15 mouse cellular contexts compared by ENCODE assay signal in the genomic region with DNA sequence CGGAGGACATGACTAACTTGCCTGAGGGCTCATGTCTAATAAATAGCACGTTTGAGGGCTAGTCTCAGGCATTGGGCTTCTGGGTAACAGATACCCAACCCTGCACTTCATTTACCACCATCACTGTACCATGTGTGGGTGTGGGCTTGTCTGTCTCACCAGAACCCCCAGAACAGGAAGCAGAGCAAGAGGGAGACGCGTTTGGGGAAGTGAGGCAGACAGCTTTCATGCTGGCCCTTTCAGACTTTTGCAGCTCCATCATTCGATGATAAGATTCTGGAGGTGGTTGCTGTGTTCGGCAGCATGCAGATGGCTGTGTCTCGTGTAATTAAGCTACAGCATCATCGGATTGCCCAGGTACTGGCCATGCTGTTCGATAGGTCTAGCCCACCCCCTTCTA.
DNase-seq lines count a peak whose midpoint lies in the region; ATAC-seq and TF ChIP-seq lines count a peak whose summit lies in the region.
"Had no signal": no experiment of that assay in that cellular context is flagged by ENCODE, and none has a peak within 500 bp of the region (broad histone marks: within the 10 kb centered on the region; RNA-seq: fewer than 3 reads in every experiment).

No protein-coding gene starts in this region.

- WGBS in spleen, adult 2 months, result 33% methylated on average over 9 of the region's 9 CpGs

- TF ChIP-seq POLR2A in spleen, adult 2 months (IDR thresholded peaks at IDR 0.05; ENCODE audit: low read depth, low read length), result no peak

- peak; percentile 50 for ATAC-seq in G1E (ENCODE audit: extremely low read depth, insufficient number of reproducible peaks, low FRiP score, poor library complexity, severe bottlenecking)
- peak; percentile 81 for ATAC-seq in granulocyte monocyte progenitor cell, adult 5-6 weeks (replicated peaks; ENCODE audit: poor library complexity, severe bottlenecking)
- ATAC-seq: forebrain, embryonic 15.5 days; lung, postnatal 0 days had no signal

- H3K36me3 ChIP-seq in spleen, adult 2 months (ENCODE audit: control insufficient read depth, insufficient read depth, low read length), result peaks cover 56% of the 10 kb centered on the region
- peaks cover 98% of the 10 kb centered on the region for H3K36me3 ChIP-seq in G1E (replicated peaks)

- no peak overlapping the region for H3K4me3 ChIP-seq in spleen, adult 2 months (ENCODE audit: extremely low read depth, insufficient read depth, insufficient read length)
- H3K4me3 ChIP-seq in G1E (ENCODE audit: low read depth, low read length), result no peak overlapping the region
- H3K4me3 ChIP-seq: forebrain, embryonic 15.5 days; hindbrain, embryonic 15.5 days; liver, embryonic 12.5 days; myocyte had no signal

- H3K9me3 ChIP-seq in G1E (replicated peaks), result no peaks in the 10 kb centered on the region
- H3K9me3 ChIP-seq: forebrain, embryonic 15.5 days; hindbrain, embryonic 15.5 days; liver, embryonic 12.5 days had no signal

- no peaks in the 10 kb centered on the region for H3K27me3 ChIP-seq in spleen, adult 2 months (ENCODE audit: control insufficient read depth, insufficient read depth, low read length)
- H3K27me3 ChIP-seq in G1E (ENCODE audit: insufficient read depth, low read length), result no peaks in the 10 kb centered on the region
- H3K27me3 ChIP-seq: forebrain, embryonic 15.5 days; hindbrain, embryonic 15.5 days; liver, embryonic 12.5 days had no signal

- TF ChIP-seq CTCF in spleen, adult 2 months (IDR thresholded peaks at IDR 0.05; ENCODE audit: extremely low read depth, insufficient read depth, insufficient read length, insufficient replicate concordance), result no peak
- no peak for TF ChIP-seq CTCF in G1E (IDR thresholded peaks at IDR 0.05; ENCODE audit: low read depth, low read length)

- H3K27ac ChIP-seq in spleen, adult 2 months (ENCODE audit: insufficient read depth, low read length), result no peak overlapping the region
- H3K27ac ChIP-seq: forebrain, embryonic 15.5 days; hindbrain, embryonic 15.5 days; liver, embryonic 12.5 days had no signal

- H3K4me1 ChIP-seq in spleen, adult 2 months (ENCODE audit: control insufficient read depth, insufficient read depth, insufficient read length), result peaks cover 3% of the 10 kb centered on the region; the same call in 1 of the 2 replicates
- peaks cover 29% of the 10 kb centered on the region for H3K4me1 ChIP-seq in G1E (ENCODE audit: insufficient read depth, low read depth, low read length)
- H3K4me1 ChIP-seq: hindbrain, embryonic 15.5 days had no signal

- DNase-seq in spleen, adult 2 months (ENCODE audit: low read depth in 1 of 2, low spot score in 2 of 2), result peak; percentile 8 to 23
- DNase-seq in spleen, adult 12 weeks (ENCODE audit: low spot score), result no peak
- peak; percentile 51 for DNase-seq in G1E (ENCODE audit: low spot score)
- peak; percentile 35 for DNase-seq in thymus, postnatal 25 days
- DNase-seq in embryo, embryonic 10 days (ENCODE audit: low spot score), result no peak
- DNase-seq in urinary bladder, adult 18-20 months (ENCODE audit: low spot score in 2 of 2), result no peak
- DNase-seq: cerebellum, adult 11 months; gastrocnemius, postnatal 14 days; kidney, adult 2 months had no signal

Comparison
In these comparisons a context has a peak if more than half of its experiments do, and no peak if none do; other contexts are left out.
1. DNase-seq: peak in spleen, adult 2 months (2 of 2), G1E (single experiment) and thymus, postnatal 25 days (single experiment); none in spleen, adult 12 weeks (single experiment), embryo, embryonic 10 days (single experiment) and urinary bladder, adult 18-20 months (0 of 2).